Mouse (Mus musculus) megakaryocyte progenitor cell, adult 5-6 weeks (primary cell): ENCODE data around the gene Rpp14. TPM values are rescaled to one million over a fixed set of nuclear protein-coding genes. Genes with fewer than 3 reads are reported as not detected.
A peak's percentile ranks its signal among the peaks of the same experiment; 100 is the strongest.
"Not testable (repeated sequence)": the region's sequence is repeated elsewhere in the genome, so short reads cannot be mapped to it uniquely, and the experiment has no call there.

Experiments used
- ATAC-seq: replicated peaks from 2 replicates; pipeline ENCODE4 v1.8.0; 2016; ENCODE audit warnings: mild to moderate bottlenecking, moderate TSS enrichment, inconsistent platforms; ENCODE audit not compliant: poor library complexity
- total RNA-seq, 2 experiments: library from RNA; stranded (forward) in 1 of 2; stranded (reverse) in 1 of 2; fragments of 157-497, 149-512 nt in 1 of 2; fragments of 200-1000 nt in 1 of 2; gene quantifications; 2 replicates each; pipeline versions ENCODE4 v1.2.3 to v1.2.4; 2015 to 2017

Rpp14 gene
- total RNA-seq, 2 experiments from 2014 or later = 49.6 to 67.5 TPM

GRCm38 (mm10) chr14:8113616-8114015 lies 33.4 kb downstream of the Rpp14 start:
- ATAC-seq = no peak

GRCm38 (mm10) chr14:8114306-8114705 lies 34.1 kb downstream of the Rpp14 start:
- no peak for ATAC-seq

- no peak for ATAC-seq
These were observed 34.6 kb downstream of the Rpp14 start for GRCm38 (mm10) chr14:8114756-8115155.

- 0 out of 2 replicates have a peak, but pooled peaks have one; percentile 19 for ATAC-seq
These were observed 35.6 kb downstream of the Rpp14 start for GRCm38 (mm10) chr14:8115772-8116171.

- no peak for ATAC-seq
These were observed 37.2 kb downstream of the Rpp14 start for GRCm38 (mm10) chr14:8117371-8117770.

- peak; percentile 54 for ATAC-seq
These were observed 39.3 kb downstream of the Rpp14 start for GRCm38 (mm10) chr14:8119454-8119853.

GRCm38 (mm10) chr14:8119904-8120303 lies 39.7 kb downstream of the Rpp14 start:
- ATAC-seq = peak; percentile 59

GRCm38 (mm10) chr14:8123141-8123540 lies 43.0 kb downstream of the Rpp14 start:
- ATAC-seq = no peak

- not testable (repeated sequence) for ATAC-seq
These were observed 43.4 kb downstream of the Rpp14 start for GRCm38 (mm10) chr14:8123611-8124010.

GRCm38 (mm10) chr14:8124046-8124881 lies 44.1 kb downstream of the Rpp14 start:
- ATAC-seq = no peak

GRCm38 (mm10) chr14:8127971-8128370 lies 47.8 kb downstream of the Rpp14 start:
- no peak for ATAC-seq

- peak; percentile 93 for ATAC-seq
These were observed 52.6 kb downstream of the Rpp14 start for GRCm38 (mm10) chr14:8132789-8133188.

GRCm38 (mm10) chr14:8134234-8134633 lies 54.1 kb downstream of the Rpp14 start:
- no peak for ATAC-seq

GRCm38 (mm10) chr14:8135130-8135529 lies 55.0 kb downstream of the Rpp14 start:
- no peak for ATAC-seq

- no peak for ATAC-seq
These were observed 59.9 kb downstream of the Rpp14 start for GRCm38 (mm10) chr14:8139724-8140710.

GRCm38 (mm10) chr14:8141131-8141530 lies 61.0 kb downstream of the Rpp14 start:
- no peak for ATAC-seq

Other genes starting within 250 kb of the Rpp14 start
- gene Gm45521, start 123.1 kb upstream of the Rpp14 start, total RNA-seq (2015) = not detected in 2 replicates
- gene Gm45521, start 123.1 kb upstream of the Rpp14 start, total RNA-seq (2017) = not detected in 2 replicates
- gene Dnase1l3, start 85.8 kb upstream of the Rpp14 start, total RNA-seq (2015) = 0.05 and 0.12 TPM in 2 replicates
- not detected in 2 replicates for gene Dnase1l3, start 85.8 kb upstream of the Rpp14 start, total RNA-seq (2017)
- 0.47 and 0.56 TPM in 2 replicates for gene Abhd6, start 77.5 kb upstream of the Rpp14 start, total RNA-seq (2015)
- gene Abhd6, start 77.5 kb upstream of the Rpp14 start, total RNA-seq (2017) = 0.54 TPM in 2 replicates
- 34.7 and 47.1 TPM in 2 replicates for gene Pxk, start 17.8 kb downstream of the Rpp14 start, total RNA-seq (2015)
- gene Pxk, start 17.8 kb downstream of the Rpp14 start, total RNA-seq (2017) = 27.2 and 28.7 TPM in 2 replicates
- gene Pdhb, start 92.7 kb downstream of the Rpp14 start, total RNA-seq (2015) = 84.6 and 98.4 TPM in 2 replicates
- 144 and 170 TPM in 2 replicates for gene Pdhb, start 92.7 kb downstream of the Rpp14 start, total RNA-seq (2017)
- 4.2 and 4.7 TPM in 2 replicates for gene Kctd6, start 133.8 kb downstream of the Rpp14 start, total RNA-seq (2015)
- 3.9 and 5.2 TPM in 2 replicates for gene Kctd6, start 133.8 kb downstream of the Rpp14 start, total RNA-seq (2017)
- not detected in 2 replicates for gene Acox2, start 179.0 kb downstream of the Rpp14 start, total RNA-seq (2015)
- gene Acox2, start 179.0 kb downstream of the Rpp14 start, total RNA-seq (2017) = not detected in 2 replicates
- not detected in 2 replicates for gene Fam107a, start 237.7 kb downstream of the Rpp14 start, total RNA-seq (2015)
- not detected in 2 replicates for gene Fam107a, start 237.7 kb downstream of the Rpp14 start, total RNA-seq (2017)